Mouse (Mus musculus): Measurements from ENCODE around the gene Exoc6b. TPM values are rescaled to one million over a fixed set of nuclear protein-coding genes. Genes with fewer than 3 reads are reported as not detected.

Gene Exoc6b
- polyA plus RNA-seq, 1 experiment from 2014 or later: 39.0 TPM

- no peak for ATAC-seq
Observed at GRCm38 (mm10) chr6:84912434-84912833, 156.9 kb downstream of the Exoc6b start.

GRCm38 (mm10) chr6:84899002-84899774, 170.1 kb downstream of the Exoc6b start:
- no peaks in the 10 kb centered on the region for H3K36me3 ChIP-seq (ENCODE audit: control insufficient read depth, insufficient read depth, low read length)
- no peak overlapping the region for H3K4me3 ChIP-seq (ENCODE audit: low read depth, low read length)
- no peaks in the 10 kb centered on the region for H3K27me3 ChIP-seq (replicated peaks; ENCODE audit: control insufficient read depth, insufficient read depth, low read length)
- H3K4me2 ChIP-seq (ENCODE audit: low read length): no peak overlapping the region
- ATAC-seq (no peak), DNase-seq (ENCODE audit: low spot score) (no peak)
- WGBS: 82% methylated on average over 4 of the region's 4 CpGs
- no peak overlapping the region for H3K9ac ChIP-seq (ENCODE audit: low read length)
- H3K9me3 ChIP-seq (replicated peaks; ENCODE audit: control insufficient read depth, low read length): no peaks in the 10 kb centered on the region
- H3K27ac ChIP-seq (ENCODE audit: low read depth, low read length): no peak overlapping the region
- H3K4me1 ChIP-seq (ENCODE audit: control insufficient read depth, insufficient read depth, low read length): no peaks in the 10 kb centered on the region

More at GRCm38 (mm10) chr6:84912434-84912833, 156.9 kb downstream of the Exoc6b start:
- peak; percentile 77 for DNase-seq (ENCODE audit: low spot score)
- H3K4me1 ChIP-seq (ENCODE audit: control insufficient read depth, insufficient read depth, low read length): no peaks in the 10 kb centered on the region
- H3K27ac ChIP-seq (ENCODE audit: low read depth, low read length): no peak overlapping the region
- WGBS: 7% methylated on average over 2 of the region's 2 CpGs
- no peak overlapping the region for H3K4me2 ChIP-seq (ENCODE audit: low read length)
- no peak overlapping the region for H3K9ac ChIP-seq (ENCODE audit: low read length)
- no peaks in the 10 kb centered on the region for H3K36me3 ChIP-seq (ENCODE audit: control insufficient read depth, insufficient read depth, low read length)
- no peaks in the 10 kb centered on the region for H3K27me3 ChIP-seq (replicated peaks; ENCODE audit: control insufficient read depth, insufficient read depth, low read length)
- no peaks in the 10 kb centered on the region for H3K9me3 ChIP-seq (replicated peaks; ENCODE audit: control insufficient read depth, low read length)
- H3K4me3 ChIP-seq (ENCODE audit: low read depth, low read length): no peak overlapping the region

- Histone ChIP-seq H3K9ac (ENCODE audit: low read length) (no peak overlapping the region), H3K36me3 (ENCODE audit: control insufficient read depth, insufficient read depth, low read length) (no peaks in the 10 kb centered on the region), H3K27me3 (replicated peaks; ENCODE audit: control insufficient read depth, insufficient read depth, low read length) (no peaks in the 10 kb centered on the region), H3K4me2 (ENCODE audit: low read length) (no peak overlapping the region), H3K4me1 (ENCODE audit: control insufficient read depth, insufficient read depth, low read length) (no peaks in the 10 kb centered on the region), H3K4me3 (ENCODE audit: low read depth, low read length) (no peak overlapping the region), H3K9me3 (replicated peaks; ENCODE audit: control insufficient read depth, low read length) (no peaks in the 10 kb centered on the region), H3K27ac (ENCODE audit: low read depth, low read length) (no peak overlapping the region)
- no peak for DNase-seq (ENCODE audit: low spot score)
- ATAC-seq: no peak
Observed at GRCm38 (mm10) chr6:84893773-84894095, 175.6 kb downstream of the Exoc6b start.

- no peak for ATAC-seq
- H3K4me3 ChIP-seq (ENCODE audit: low read depth, low read length): no peak overlapping the region
- H3K4me1 ChIP-seq (ENCODE audit: control insufficient read depth, insufficient read depth, low read length): no peaks in the 10 kb centered on the region
- H3K9me3 ChIP-seq (replicated peaks; ENCODE audit: control insufficient read depth, low read length): no peaks in the 10 kb centered on the region
- no peaks in the 10 kb centered on the region for H3K27me3 ChIP-seq (replicated peaks; ENCODE audit: control insufficient read depth, insufficient read depth, low read length)
- H3K9ac ChIP-seq (ENCODE audit: low read length): no peak overlapping the region
- DNase-seq (ENCODE audit: low spot score): peak; percentile 3
- no peak overlapping the region for H3K4me2 ChIP-seq (ENCODE audit: low read length)
- no peaks in the 10 kb centered on the region for H3K36me3 ChIP-seq (ENCODE audit: control insufficient read depth, insufficient read depth, low read length)
- H3K27ac ChIP-seq (ENCODE audit: low read depth, low read length): no peak overlapping the region
- 29% methylated on average over 5 of the region's 5 CpGs for WGBS
Observed at GRCm38 (mm10) chr6:84892926-84893772, 176.2 kb downstream of the Exoc6b start.

GRCm38 (mm10) chr6:84886551-84886950, 182.8 kb downstream of the Exoc6b start:
- Histone ChIP-seq H3K4me1 (ENCODE audit: control insufficient read depth, insufficient read depth, low read length) (no peaks in the 10 kb centered on the region), H3K27me3 (replicated peaks; ENCODE audit: control insufficient read depth, insufficient read depth, low read length) (no peaks in the 10 kb centered on the region), H3K9me3 (replicated peaks; ENCODE audit: control insufficient read depth, low read length) (no peaks in the 10 kb centered on the region), H3K36me3 (ENCODE audit: control insufficient read depth, insufficient read depth, low read length) (no peaks in the 10 kb centered on the region), H3K9ac (ENCODE audit: low read length) (no peak overlapping the region), H3K4me2 (ENCODE audit: low read length) (no peak overlapping the region), H3K27ac (ENCODE audit: low read depth, low read length) (no peak overlapping the region), H3K4me3 (ENCODE audit: low read depth, low read length) (no peak overlapping the region)
- DNase-seq (ENCODE audit: low spot score): no peak
- 92% methylated on average over 3 of the region's 3 CpGs for WGBS
- ATAC-seq: no peak

- WGBS: 100% methylated on average over 1 of the region's 1 CpGs
- DNase-seq (ENCODE audit: low spot score) (no peak), ATAC-seq (no peak)
- no peaks in the 10 kb centered on the region for H3K9me3 ChIP-seq (replicated peaks; ENCODE audit: control insufficient read depth, low read length)
- H3K27me3 ChIP-seq (replicated peaks; ENCODE audit: control insufficient read depth, insufficient read depth, low read length): no peaks in the 10 kb centered on the region
- no peaks in the 10 kb centered on the region for H3K36me3 ChIP-seq (ENCODE audit: control insufficient read depth, insufficient read depth, low read length)
- H3K27ac ChIP-seq (ENCODE audit: low read depth, low read length): no peak overlapping the region
- no peak overlapping the region for H3K4me3 ChIP-seq (ENCODE audit: low read depth, low read length)
- no peaks in the 10 kb centered on the region for H3K4me1 ChIP-seq (ENCODE audit: control insufficient read depth, insufficient read depth, low read length)
- H3K9ac ChIP-seq (ENCODE audit: low read length): no peak overlapping the region
- no peak overlapping the region for H3K4me2 ChIP-seq (ENCODE audit: low read length)
Observed at GRCm38 (mm10) chr6:84885080-84885479, 184.2 kb downstream of the Exoc6b start.

- Histone ChIP-seq H3K36me3 (ENCODE audit: control insufficient read depth, insufficient read depth, low read length) (no peaks in the 10 kb centered on the region), H3K27me3 (replicated peaks; ENCODE audit: control insufficient read depth, insufficient read depth, low read length) (no peaks in the 10 kb centered on the region), H3K4me2 (ENCODE audit: low read length) (no peak overlapping the region), H3K9me3 (replicated peaks; ENCODE audit: control insufficient read depth, low read length) (no peaks in the 10 kb centered on the region), H3K9ac (ENCODE audit: low read length) (no peak overlapping the region), H3K27ac (ENCODE audit: low read depth, low read length) (no peak overlapping the region), H3K4me1 (ENCODE audit: control insufficient read depth, insufficient read depth, low read length) (no peaks in the 10 kb centered on the region), H3K4me3 (ENCODE audit: low read depth, low read length) (no peak overlapping the region)
- ATAC-seq (no peak), DNase-seq (ENCODE audit: low spot score) (no peak)
- 79% methylated on average over 4 of the region's 4 CpGs for WGBS
Observed at GRCm38 (mm10) chr6:84883720-84884119, 185.6 kb downstream of the Exoc6b start.

- Histone ChIP-seq H3K9me3 (replicated peaks; ENCODE audit: control insufficient read depth, low read length) (no peaks in the 10 kb centered on the region), H3K4me3 (ENCODE audit: low read depth, low read length) (no peak overlapping the region), H3K36me3 (ENCODE audit: control insufficient read depth, insufficient read depth, low read length) (no peaks in the 10 kb centered on the region), H3K4me1 (ENCODE audit: control insufficient read depth, insufficient read depth, low read length) (no peaks in the 10 kb centered on the region), H3K4me2 (ENCODE audit: low read length) (no peak overlapping the region), H3K27me3 (replicated peaks; ENCODE audit: control insufficient read depth, insufficient read depth, low read length) (no peaks in the 10 kb centered on the region), H3K27ac (ENCODE audit: low read depth, low read length) (no peak overlapping the region), H3K9ac (ENCODE audit: low read length) (no peak overlapping the region)
- WGBS: 81% methylated on average over 14 of the region's 14 CpGs
- DNase-seq (ENCODE audit: low spot score) (no peak), ATAC-seq (no peak)
Observed at GRCm38 (mm10) chr6:84882663-84883517, 186.4 kb downstream of the Exoc6b start.

Data from forebrain, embryonic 14.5 days (tissue).